16 mouse cellular contexts compared by ENCODE assay signal in the genomic region with DNA sequence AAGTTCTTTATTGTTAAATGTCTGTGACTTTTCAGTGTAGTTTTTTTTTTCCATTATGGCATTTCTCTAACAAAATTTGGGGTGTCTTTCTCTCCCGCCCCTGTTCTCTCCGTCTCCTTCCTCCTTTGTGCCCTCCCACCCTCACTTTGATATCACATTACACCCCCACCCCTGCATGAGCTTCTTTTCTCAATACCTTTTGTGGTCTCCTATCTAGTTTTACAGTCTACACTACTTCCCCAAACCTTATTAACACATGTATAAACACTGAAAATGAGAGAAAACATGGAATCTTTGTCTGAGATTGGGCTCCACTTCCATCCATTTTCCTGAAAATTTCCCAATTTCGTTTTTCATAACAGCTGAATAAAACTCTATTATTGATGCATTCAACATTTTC.
"Had no signal": no experiment of that assay in that cellular context is flagged by ENCODE, and none has a peak within 500 bp of the region (broad histone marks: within the 10 kb centered on the region; RNA-seq: fewer than 3 reads in every experiment).

No protein-coding gene starts in this region.

- DNase-seq: retina, postnatal 1 day; right cerebral cortex, adult 18-20 months; right cerebral cortex, postnatal 14 days; right cerebral cortex, postnatal 25 days; right cerebral cortex, postnatal 4 days; spleen, adult 18-20 months; thymus, adult 18-20 months; thymus, adult 2 months; thymus, postnatal 14 days; thymus, postnatal 25 days; thymus, postnatal 36 days; thymus, postnatal 4 days had no signal

- H3K27ac ChIP-seq: neural tube, embryonic 13.5 days; neural tube, embryonic 15.5 days; stomach, embryonic 15.5 days; stomach, postnatal 0 days had no signal

- H3K27me3 ChIP-seq: stomach, embryonic 15.5 days had no signal

- H3K4me1 ChIP-seq: neural tube, embryonic 13.5 days; neural tube, embryonic 15.5 days; stomach, embryonic 15.5 days had no signal

- H3K4me2 ChIP-seq: neural tube, embryonic 13.5 days; neural tube, embryonic 15.5 days; stomach, embryonic 15.5 days had no signal

- H3K4me3 ChIP-seq: neural tube, embryonic 13.5 days; neural tube, embryonic 15.5 days; stomach, embryonic 15.5 days had no signal

- H3K9me3 ChIP-seq: neural tube, embryonic 13.5 days; neural tube, embryonic 15.5 days; stomach, embryonic 15.5 days had no signal

- H3K9ac ChIP-seq: neural tube, embryonic 13.5 days; neural tube, embryonic 15.5 days; stomach, embryonic 15.5 days had no signal

- H3K36me3 ChIP-seq: stomach, embryonic 15.5 days had no signal
